Mouse (Mus musculus): ENCODE measurements around the gene Slc8a1. TPM values are rescaled to one million over a fixed set of nuclear protein-coding genes. Genes with fewer than 3 reads are reported as not detected.

Slc8a1 gene
- total and polyA plus RNA-seq, 3 experiments: 49.9 to 460 (median 426) TPM

- Histone ChIP-seq H3K9ac (ENCODE audit: low read depth, low read length) (no peak overlapping the region), H3K4me3 (no peak overlapping the region), H3K36me3 (ENCODE audit: control insufficient read depth, insufficient read depth, low read length) (peaks cover 11% of the 10 kb centered on the region), H3K27me3 (ENCODE audit: control insufficient read depth, insufficient read depth, low read length) (no peaks in the 10 kb centered on the region), H3K4me1 (ENCODE audit: control insufficient read depth, insufficient read depth, low read length) (peaks cover 2% of the 10 kb centered on the region), H3K79me2 (replicated peaks; ENCODE audit: control insufficient read depth, insufficient read depth, low read length) (no peaks in the 10 kb centered on the region; the same call in 1 of the 2 replicates), H3K27ac (no peak overlapping the region)
- intact Hi-C loops (cut with DNase I): no loop called here
- no peak for TF ChIP-seq EP300 (IDR thresholded peaks at IDR 0.05; ENCODE audit: insufficient read depth, low read depth, low read length)
- TF ChIP-seq POLR2A (IDR thresholded peaks at IDR 0.05; ENCODE audit: insufficient read depth, low read depth, low read length): no peak
- TF ChIP-seq CTCF (IDR thresholded peaks at IDR 0.05): no peak
- 66% methylated on average over 1 of the region's 1 CpGs for WGBS
- DNase-seq: no peak
Measured at GRCm38 (mm10) chr17:81694977-81695376, 43.2 kb downstream of the Slc8a1 start.

- intact Hi-C loops (cut with DNase I): no loop called here
- no peaks in the 10 kb centered on the region for H3K79me2 ChIP-seq (replicated peaks; ENCODE audit: control insufficient read depth, insufficient read depth, low read length)
Measured at GRCm38 (mm10) chr17:81679616-81680015, 58.6 kb downstream of the Slc8a1 start.

GRCm38 (mm10) chr17:81677450-81677849 is 60.7 kb downstream of the Slc8a1 start:
- H3K36me3 ChIP-seq (ENCODE audit: control insufficient read depth, insufficient read depth, low read length): peaks cover 23% of the 10 kb centered on the region
- no peaks in the 10 kb centered on the region for H3K79me2 ChIP-seq (replicated peaks; ENCODE audit: control insufficient read depth, insufficient read depth, low read length)
- intact Hi-C loops (cut with DNase I): no loop called here
- no peak overlapping the region for H3K9ac ChIP-seq (ENCODE audit: low read depth, low read length)
- no peaks in the 10 kb centered on the region; the same call in 1 of the 2 replicates for H3K4me1 ChIP-seq (ENCODE audit: control insufficient read depth, insufficient read depth, low read length)
- DNase-seq: no peak
- no peak overlapping the region for H3K27ac ChIP-seq
- no peak overlapping the region for H3K4me3 ChIP-seq
- no peaks in the 10 kb centered on the region for H3K27me3 ChIP-seq (ENCODE audit: control insufficient read depth, insufficient read depth, low read length)
- 68% methylated on average over 2 of the region's 2 CpGs for WGBS
- TF ChIP-seq EP300 (IDR thresholded peaks at IDR 0.05; ENCODE audit: insufficient read depth, low read depth, low read length) (no peak), CTCF (IDR thresholded peaks at IDR 0.05) (no peak), POLR2A (IDR thresholded peaks at IDR 0.05; ENCODE audit: insufficient read depth, low read depth, low read length) (no peak)

More at GRCm38 (mm10) chr17:81679616-81680015, 58.6 kb downstream of the Slc8a1 start:
- no peak for DNase-seq
- Histone ChIP-seq H3K27me3 (ENCODE audit: control insufficient read depth, insufficient read depth, low read length) (no peaks in the 10 kb centered on the region), H3K4me1 (ENCODE audit: control insufficient read depth, insufficient read depth, low read length) (no peaks in the 10 kb centered on the region; the same call in 1 of the 2 replicates), H3K27ac (no peak overlapping the region), H3K4me3 (no peak overlapping the region), H3K9ac (ENCODE audit: low read depth, low read length) (no peak overlapping the region), H3K36me3 (ENCODE audit: control insufficient read depth, insufficient read depth, low read length) (peaks cover 20% of the 10 kb centered on the region)
- no peak for TF ChIP-seq EP300 (IDR thresholded peaks at IDR 0.05; ENCODE audit: insufficient read depth, low read depth, low read length)
- no peak for TF ChIP-seq POLR2A (IDR thresholded peaks at IDR 0.05; ENCODE audit: insufficient read depth, low read depth, low read length)
- 0 out of 2 replicates have a peak, but pooled peaks have one; percentile 9 for TF ChIP-seq CTCF (IDR thresholded peaks at IDR 0.05)

GRCm38 (mm10) chr17:81676203-81676602 is 62.0 kb downstream of the Slc8a1 start:
- Histone ChIP-seq H3K27me3 (ENCODE audit: control insufficient read depth, insufficient read depth, low read length) (no peaks in the 10 kb centered on the region), H3K27ac (peak overlapping the region; percentile 37), H3K9ac (ENCODE audit: low read depth, low read length) (no peak overlapping the region), H3K4me3 (no peak overlapping the region), H3K79me2 (replicated peaks; ENCODE audit: control insufficient read depth, insufficient read depth, low read length) (no peaks in the 10 kb centered on the region), H3K36me3 (ENCODE audit: control insufficient read depth, insufficient read depth, low read length) (peaks cover 21% of the 10 kb centered on the region), H3K4me1 (ENCODE audit: control insufficient read depth, insufficient read depth, low read length) (no peaks in the 10 kb centered on the region; the same call in 1 of the 2 replicates)
- no peak for DNase-seq
- TF ChIP-seq EP300 (IDR thresholded peaks at IDR 0.05; ENCODE audit: insufficient read depth, low read depth, low read length) (no peak), CTCF (IDR thresholded peaks at IDR 0.05) (no peak), POLR2A (IDR thresholded peaks at IDR 0.05; ENCODE audit: insufficient read depth, low read depth, low read length) (no peak)
- WGBS: 62% methylated on average over 3 of the region's 3 CpGs
- intact Hi-C loops (cut with DNase I): no loop called here

- 0 out of 2 replicates have a peak, but pooled peaks cover 3% of the 10 kb centered on the region for H3K27me3 ChIP-seq (ENCODE audit: control insufficient read depth, insufficient read depth, low read length)
- no peak for TF ChIP-seq CTCF (IDR thresholded peaks at IDR 0.05)
- TF ChIP-seq POLR2A (IDR thresholded peaks at IDR 0.05; ENCODE audit: insufficient read depth, low read depth, low read length): no peak
- TF ChIP-seq EP300 (IDR thresholded peaks at IDR 0.05; ENCODE audit: insufficient read depth, low read depth, low read length): no peak
- intact Hi-C loops (cut with DNase I): loop anchor here (2.0 kb wide), 1 partner anchor 66 kb away; no protein-coding TSS in a partner anchor
- H3K4me1 ChIP-seq (ENCODE audit: control insufficient read depth, insufficient read depth, low read length): peaks cover 8% of the 10 kb centered on the region
- H3K36me3 ChIP-seq (ENCODE audit: control insufficient read depth, insufficient read depth, low read length): peaks cover 17% of the 10 kb centered on the region
- no peak overlapping the region for H3K27ac ChIP-seq
- 0 out of 2 replicates have a peak, but pooled peaks cover 1% of the 10 kb centered on the region for H3K79me2 ChIP-seq (replicated peaks; ENCODE audit: control insufficient read depth, insufficient read depth, low read length)
- no peak overlapping the region for H3K4me3 ChIP-seq
- 47% methylated on average over 5 of the region's 5 CpGs for WGBS
- DNase-seq: no peak
- H3K9ac ChIP-seq (ENCODE audit: low read depth, low read length): no peak overlapping the region
Measured at GRCm38 (mm10) chr17:81671245-81671644, 66.9 kb downstream of the Slc8a1 start.

Data from heart, adult 2 months (tissue).